Mouse (Mus musculus): ENCODE measurements around the gene Dok3. TPM values are rescaled to one million over a fixed set of nuclear protein-coding genes. Genes with fewer than 3 reads are reported as not detected.

The Dok3 gene
- polyA plus RNA-seq, 1 experiment = 21.9 TPM

DNA sequence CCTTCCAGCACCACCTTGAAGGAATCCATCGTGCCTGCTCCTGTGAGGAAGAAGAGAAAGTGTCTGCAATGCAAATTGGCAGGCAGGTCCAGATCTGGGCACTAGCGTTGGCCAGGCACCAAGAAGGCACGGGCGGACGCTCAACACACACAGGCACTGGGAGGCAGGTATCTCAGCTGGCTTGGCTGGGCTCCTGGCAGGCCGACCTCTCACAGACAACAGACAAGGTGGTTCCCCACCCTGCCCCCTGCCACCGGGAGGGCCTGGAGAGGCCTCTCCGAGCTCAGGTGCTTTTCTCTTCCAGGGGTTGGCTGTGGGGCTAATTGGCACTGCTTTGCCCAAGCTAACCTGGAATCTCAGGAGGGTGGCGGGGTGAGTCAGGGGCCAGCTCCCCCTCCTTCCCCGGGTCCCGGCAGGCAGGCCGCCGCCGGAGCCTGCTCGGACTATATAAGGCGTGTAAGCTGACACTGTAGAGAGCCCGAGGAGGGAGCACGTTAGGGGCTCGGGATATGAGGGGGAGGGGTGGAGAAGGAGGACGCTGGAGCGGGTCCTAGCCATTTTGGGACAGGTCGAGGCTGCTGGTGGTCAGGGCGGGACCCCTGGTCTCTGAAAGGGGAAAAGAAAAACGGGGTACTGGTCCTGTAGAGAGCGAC is 16.6 kb downstream of the Dok3 start:
- Histone ChIP-seq H3K27ac (ENCODE audit: control insufficient read depth, insufficient read depth, low read length) (no peak overlapping the region), H3K27me3 (ENCODE audit: control insufficient read depth, insufficient read depth, low read length) (no peaks in the 10 kb centered on the region; the same call in 1 of the 2 replicates), H3K4me1 (replicated peaks; ENCODE audit: control insufficient read depth, insufficient read depth, low read length) (peaks cover 30% of the 10 kb centered on the region), H3K4me3 (ENCODE audit: control insufficient read depth, insufficient read depth, low read length) (peak overlapping the region; percentile 81), H3K36me3 (ENCODE audit: control insufficient read depth, insufficient read depth, low read length) (no peaks in the 10 kb centered on the region)
- no peak for DNase-seq
- WGBS = 16% methylated on average over 25 of the region's 25 CpGs
- TF ChIP-seq CTCF (IDR thresholded peaks at IDR 0.05; ENCODE audit: borderline replicate concordance, control insufficient read depth, extremely low read depth, insufficient read depth, low read length, poor library complexity) (no peak), POLR2A (IDR thresholded peaks at IDR 0.05; ENCODE audit: control insufficient read depth, extremely low read depth, insufficient read depth, low read length, poor library complexity) (no peak)

DNA sequence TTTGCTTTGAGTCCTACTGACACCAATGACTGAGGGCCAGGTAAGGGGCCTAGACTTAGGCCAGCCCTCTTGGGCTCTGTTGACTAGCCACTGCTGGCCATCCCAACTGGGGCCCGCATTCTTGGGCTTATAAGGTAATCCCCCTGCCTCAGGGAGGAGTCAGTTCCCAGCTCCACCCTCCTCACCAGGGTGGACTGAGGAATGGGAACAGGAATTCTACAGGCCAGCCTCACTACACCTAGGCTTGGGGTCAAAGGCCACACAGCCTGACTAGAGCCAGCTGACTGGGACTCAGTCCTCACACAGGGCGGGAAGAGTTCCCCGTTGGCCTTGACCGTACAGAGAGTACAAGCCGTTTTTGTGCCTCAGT is 17.6 kb downstream of the Dok3 start:
- 86% methylated on average over 5 of the region's 5 CpGs for WGBS

GRCm38 (mm10) chr13:55510668-55511491 is 18.2 kb downstream of the Dok3 start:
- no peak for TF ChIP-seq CTCF (IDR thresholded peaks at IDR 0.05; ENCODE audit: borderline replicate concordance, control insufficient read depth, extremely low read depth, insufficient read depth, low read length, poor library complexity)
- Histone ChIP-seq H3K4me3 (ENCODE audit: control insufficient read depth, insufficient read depth, low read length) (no peak overlapping the region), H3K4me1 (replicated peaks; ENCODE audit: control insufficient read depth, insufficient read depth, low read length) (peaks cover 34% of the 10 kb centered on the region), H3K27ac (ENCODE audit: control insufficient read depth, insufficient read depth, low read length) (no peak overlapping the region), H3K36me3 (ENCODE audit: control insufficient read depth, insufficient read depth, low read length) (no peaks in the 10 kb centered on the region), H3K27me3 (ENCODE audit: control insufficient read depth, insufficient read depth, low read length) (no peaks in the 10 kb centered on the region; the same call in 1 of the 2 replicates)
- no peak for DNase-seq
- WGBS = 55% methylated on average over 6 of the region's 6 CpGs

More for the DNA sequence above, 17.6 kb downstream of the Dok3 start:
- Histone ChIP-seq H3K27ac (ENCODE audit: control insufficient read depth, insufficient read depth, low read length) (no peak overlapping the region), H3K4me1 (replicated peaks; ENCODE audit: control insufficient read depth, insufficient read depth, low read length) (peaks cover 34% of the 10 kb centered on the region), H3K36me3 (ENCODE audit: control insufficient read depth, insufficient read depth, low read length) (no peaks in the 10 kb centered on the region), H3K27me3 (ENCODE audit: control insufficient read depth, insufficient read depth, low read length) (no peaks in the 10 kb centered on the region; the same call in 1 of the 2 replicates), H3K4me3 (ENCODE audit: control insufficient read depth, insufficient read depth, low read length) (no peak overlapping the region)
- no peak for DNase-seq
- no peak for TF ChIP-seq POLR2A (IDR thresholded peaks at IDR 0.05; ENCODE audit: control insufficient read depth, extremely low read depth, insufficient read depth, low read length, poor library complexity)

DNA sequence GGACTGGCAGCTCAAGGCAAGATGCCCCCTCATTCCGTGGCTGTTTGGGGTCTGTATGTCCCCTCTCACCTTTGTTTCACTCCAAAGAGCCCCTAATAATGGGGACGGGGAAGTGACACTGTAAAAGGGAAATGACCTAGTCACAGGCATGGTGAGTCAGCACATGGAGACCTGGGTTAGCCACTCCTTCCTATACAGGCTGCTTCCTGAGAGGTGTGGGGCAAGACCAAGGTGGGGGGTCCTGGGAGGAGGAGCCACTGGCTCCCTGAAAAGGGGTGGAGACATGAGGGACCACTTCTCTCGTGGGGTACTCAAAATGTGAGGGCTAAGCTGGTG is 18.8 kb downstream of the Dok3 start:
- WGBS = 52% methylated on average over 3 of the region's 3 CpGs

DNA sequence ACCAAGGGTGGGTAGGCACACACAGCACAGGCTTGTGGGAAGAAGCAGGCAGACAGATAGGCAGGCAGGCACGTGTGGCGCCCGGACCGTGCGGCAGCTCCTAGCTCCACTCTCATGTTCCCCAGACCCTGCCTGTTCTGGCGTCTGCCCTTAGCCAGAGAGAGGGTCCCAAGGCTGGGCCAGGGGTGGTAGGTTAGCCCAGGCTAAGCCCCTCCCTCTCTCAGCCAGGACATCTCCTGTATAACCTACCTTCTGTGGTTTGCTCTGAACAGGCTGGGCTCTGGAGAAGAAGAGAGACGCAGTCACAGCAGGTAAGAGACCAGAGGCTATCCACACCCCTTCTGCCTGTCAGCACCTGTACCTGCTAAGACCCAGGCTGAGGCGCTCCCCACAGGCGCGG is 20.6 kb downstream of the Dok3 start:
- 96% methylated on average over 10 of the region's 10 CpGs for WGBS
- Histone ChIP-seq H3K4me1 (replicated peaks; ENCODE audit: control insufficient read depth, insufficient read depth, low read length) (peaks cover 31% of the 10 kb centered on the region), H3K36me3 (ENCODE audit: control insufficient read depth, insufficient read depth, low read length) (no peaks in the 10 kb centered on the region), H3K27me3 (ENCODE audit: control insufficient read depth, insufficient read depth, low read length) (no peaks in the 10 kb centered on the region; the same call in 1 of the 2 replicates), H3K4me3 (ENCODE audit: control insufficient read depth, insufficient read depth, low read length) (no peak overlapping the region), H3K27ac (ENCODE audit: control insufficient read depth, insufficient read depth, low read length) (no peak overlapping the region)
- TF ChIP-seq CTCF (IDR thresholded peaks at IDR 0.05; ENCODE audit: borderline replicate concordance, control insufficient read depth, extremely low read depth, insufficient read depth, low read length, poor library complexity) = no peak
- no peak for TF ChIP-seq POLR2A (IDR thresholded peaks at IDR 0.05; ENCODE audit: control insufficient read depth, extremely low read depth, insufficient read depth, low read length, poor library complexity)
- no peak for DNase-seq

More for the DNA sequence above, 18.8 kb downstream of the Dok3 start:
- H3K27me3 ChIP-seq (ENCODE audit: control insufficient read depth, insufficient read depth, low read length) = no peaks in the 10 kb centered on the region; the same call in 1 of the 2 replicates
- no peaks in the 10 kb centered on the region for H3K36me3 ChIP-seq (ENCODE audit: control insufficient read depth, insufficient read depth, low read length)
- peaks cover 34% of the 10 kb centered on the region for H3K4me1 ChIP-seq (replicated peaks; ENCODE audit: control insufficient read depth, insufficient read depth, low read length)
- no peak overlapping the region for H3K27ac ChIP-seq (ENCODE audit: control insufficient read depth, insufficient read depth, low read length)
- H3K4me3 ChIP-seq (ENCODE audit: control insufficient read depth, insufficient read depth, low read length) = no peak overlapping the region
- no peak for DNase-seq
- no peak for TF ChIP-seq POLR2A (IDR thresholded peaks at IDR 0.05; ENCODE audit: control insufficient read depth, extremely low read depth, insufficient read depth, low read length, poor library complexity)
- TF ChIP-seq CTCF (IDR thresholded peaks at IDR 0.05; ENCODE audit: borderline replicate concordance, control insufficient read depth, extremely low read depth, insufficient read depth, low read length, poor library complexity) = no peak

DNA sequence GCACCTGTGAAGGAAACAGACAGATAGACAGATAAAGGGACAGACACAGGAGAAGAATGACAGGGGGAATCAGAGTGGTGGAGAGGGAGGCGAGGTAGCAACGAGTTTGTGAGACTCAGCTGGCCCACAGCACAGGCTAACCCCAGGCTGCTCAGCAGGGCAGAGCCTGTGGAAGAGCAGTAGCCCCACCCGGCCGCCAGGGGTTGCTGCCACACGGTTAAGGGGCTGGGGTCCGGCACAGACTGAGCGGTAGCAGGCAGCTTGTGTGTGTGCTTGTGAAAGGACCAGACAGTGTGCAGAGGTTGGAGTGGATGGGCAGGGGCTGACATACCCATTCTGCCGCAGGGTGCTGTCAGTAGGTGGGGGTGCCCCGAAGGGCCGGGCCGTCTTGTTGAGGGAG is 21.2 kb downstream of the Dok3 start:
- no peak for DNase-seq
- H3K36me3 ChIP-seq (ENCODE audit: control insufficient read depth, insufficient read depth, low read length) = no peaks in the 10 kb centered on the region
- WGBS = 64% methylated on average over 11 of the region's 11 CpGs
- H3K27ac ChIP-seq (ENCODE audit: control insufficient read depth, insufficient read depth, low read length) = no peak overlapping the region
- TF ChIP-seq CTCF (IDR thresholded peaks at IDR 0.05; ENCODE audit: borderline replicate concordance, control insufficient read depth, extremely low read depth, insufficient read depth, low read length, poor library complexity) (peak; percentile 53; the same call in 1 of the 2 replicates), POLR2A (IDR thresholded peaks at IDR 0.05; ENCODE audit: control insufficient read depth, extremely low read depth, insufficient read depth, low read length, poor library complexity) (no peak)
- H3K4me3 ChIP-seq (ENCODE audit: control insufficient read depth, insufficient read depth, low read length) = no peak overlapping the region
- peaks cover 30% of the 10 kb centered on the region for H3K4me1 ChIP-seq (replicated peaks; ENCODE audit: control insufficient read depth, insufficient read depth, low read length)
- H3K27me3 ChIP-seq (ENCODE audit: control insufficient read depth, insufficient read depth, low read length) = no peaks in the 10 kb centered on the region; the same call in 1 of the 2 replicates

Measured in thymus, adult 2 months (tissue).